Mouse (Mus musculus): ENCODE data around the gene March4.

The March4 gene

GRCm38 (mm10) chr1:72529192-72529591, 7.5 kb downstream of the March4 start:
- no peak for DNase-seq

GRCm38 (mm10) chr1:72523601-72524000, 13.1 kb downstream of the March4 start:
- no peak for DNase-seq

GRCm38 (mm10) chr1:72510778-72511520, 25.8 kb downstream of the March4 start:
- DNase-seq = peak in 1 of 2 experiments; percentile 6

- no peak for DNase-seq
Measured at GRCm38 (mm10) chr1:72509551-72509950, 27.2 kb downstream of the March4 start.

GRCm38 (mm10) chr1:72507670-72508069, 29.1 kb downstream of the March4 start:
- DNase-seq = no peak

- DNase-seq = no peak
Measured at GRCm38 (mm10) chr1:72506202-72506601, 30.5 kb downstream of the March4 start.

GRCm38 (mm10) chr1:72497609-72498008, 39.1 kb downstream of the March4 start:
- no peak for DNase-seq

- DNase-seq = no peak
Measured at GRCm38 (mm10) chr1:72493454-72493853, 43.3 kb downstream of the March4 start.

- DNase-seq = no peak
Measured at GRCm38 (mm10) chr1:72492666-72493065, 44.1 kb downstream of the March4 start.

- no peak for DNase-seq
Measured at GRCm38 (mm10) chr1:72491307-72491706, 45.4 kb downstream of the March4 start.

- no peak for DNase-seq
Measured at GRCm38 (mm10) chr1:72490801-72491200, 45.9 kb downstream of the March4 start.

- DNase-seq = peak in 1 of 2 experiments; percentile 6
Measured at GRCm38 (mm10) chr1:72490193-72490592, 46.5 kb downstream of the March4 start.

- no peak for DNase-seq
Measured at GRCm38 (mm10) chr1:72476594-72476993, 60.1 kb downstream of the March4 start.

GRCm38 (mm10) chr1:72469075-72469474, 67.7 kb downstream of the March4 start:
- no peak for DNase-seq

- no peak for DNase-seq
Measured at GRCm38 (mm10) chr1:72468466-72469003, 68.2 kb downstream of the March4 start.

GRCm38 (mm10) chr1:72464926-72465583, 71.7 kb downstream of the March4 start:
- no peak for DNase-seq

GRCm38 (mm10) chr1:72462516-72462915, 74.2 kb downstream of the March4 start:
- peak; percentile 36 to 41 for DNase-seq

GRCm38 (mm10) chr1:72457652-72458051, 79.1 kb downstream of the March4 start:
- no peak for DNase-seq

- DNase-seq = no peak
Measured at GRCm38 (mm10) chr1:72455923-72456322, 80.8 kb downstream of the March4 start.

GRCm38 (mm10) chr1:72454733-72455201, 82.0 kb downstream of the March4 start:
- DNase-seq = peak; percentile 17 to 48

GRCm38 (mm10) chr1:72452839-72453238, 83.9 kb downstream of the March4 start:
- DNase-seq = no peak

GRCm38 (mm10) chr1:72450790-72451189, 85.9 kb downstream of the March4 start:
- DNase-seq = no peak

GRCm38 (mm10) chr1:72449752-72450151, 87.0 kb downstream of the March4 start:
- no peak for DNase-seq

- DNase-seq = no peak
Measured at GRCm38 (mm10) chr1:72442747-72443146, 94.0 kb downstream of the March4 start.

Data from kidney, postnatal 4 days (tissue).